Mouse (Mus musculus) right cerebral cortex, adult 2 months (tissue): Measurements from ENCODE around the gene Hes1.

Source experiments
- DNase-seq, 2 experiments: peaks; one replicate each; pipeline ENCODE4 v3.0.0; 2021 to 2022; ENCODE audit warnings: low spot score in 2 of 2

Hes1 gene

DNA sequence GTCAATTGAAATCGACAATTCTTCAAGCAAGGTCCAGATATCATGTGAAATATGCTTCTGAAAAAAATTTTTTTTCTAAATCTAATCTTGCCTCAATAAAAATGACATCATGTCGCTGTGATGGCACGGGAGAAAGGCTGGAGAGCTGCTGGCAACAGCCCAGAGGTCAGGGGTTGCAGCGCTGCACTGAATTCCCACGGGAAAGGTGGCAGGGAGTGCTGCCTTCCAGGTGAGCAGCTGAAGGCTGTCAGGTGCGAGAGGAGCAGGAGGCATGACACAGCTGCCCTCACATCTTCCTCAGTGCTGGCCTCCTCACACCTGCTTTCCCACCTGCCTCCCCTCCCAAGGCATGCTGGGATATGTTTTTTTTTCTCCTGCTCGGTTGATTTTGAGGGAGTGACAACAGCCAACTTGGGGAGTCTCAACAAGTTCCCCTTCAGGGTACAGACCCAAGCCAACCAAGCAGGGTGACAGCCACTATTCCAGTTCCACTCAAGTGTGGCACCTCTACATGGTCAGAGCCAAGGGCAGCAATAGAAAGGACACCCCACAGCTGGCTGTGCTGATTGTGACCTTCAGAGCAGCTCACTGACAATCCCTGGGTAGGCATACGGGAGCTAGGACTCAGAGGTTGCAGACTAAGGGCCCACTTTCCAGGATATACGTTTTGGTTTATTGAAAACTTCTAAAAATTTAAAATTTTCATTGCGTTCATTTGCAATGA lies 13.3 kb upstream of the Hes1 start:
- no peak for DNase-seq

DNA sequence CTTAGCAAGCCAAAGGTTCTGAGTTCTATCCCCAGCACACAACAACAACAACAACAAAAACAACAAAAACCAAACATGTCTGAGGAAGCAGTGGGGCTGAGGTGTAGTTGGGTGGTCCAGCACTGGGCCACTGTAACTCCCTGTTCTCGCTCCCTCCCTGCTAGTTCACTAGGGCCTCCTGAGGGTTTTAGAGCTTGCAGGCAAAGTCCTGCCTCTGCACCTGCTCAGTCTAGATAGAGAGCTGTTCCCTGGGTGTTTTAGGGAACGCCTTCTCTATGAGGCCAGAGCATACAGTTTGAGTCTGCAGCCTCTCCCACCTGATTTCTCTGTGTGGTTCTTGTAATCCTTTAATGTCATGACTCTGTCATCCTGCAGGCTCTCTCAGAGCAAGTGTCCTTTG lies 11.9 kb upstream of the Hes1 start:
- DNase-seq: no peak

DNA sequence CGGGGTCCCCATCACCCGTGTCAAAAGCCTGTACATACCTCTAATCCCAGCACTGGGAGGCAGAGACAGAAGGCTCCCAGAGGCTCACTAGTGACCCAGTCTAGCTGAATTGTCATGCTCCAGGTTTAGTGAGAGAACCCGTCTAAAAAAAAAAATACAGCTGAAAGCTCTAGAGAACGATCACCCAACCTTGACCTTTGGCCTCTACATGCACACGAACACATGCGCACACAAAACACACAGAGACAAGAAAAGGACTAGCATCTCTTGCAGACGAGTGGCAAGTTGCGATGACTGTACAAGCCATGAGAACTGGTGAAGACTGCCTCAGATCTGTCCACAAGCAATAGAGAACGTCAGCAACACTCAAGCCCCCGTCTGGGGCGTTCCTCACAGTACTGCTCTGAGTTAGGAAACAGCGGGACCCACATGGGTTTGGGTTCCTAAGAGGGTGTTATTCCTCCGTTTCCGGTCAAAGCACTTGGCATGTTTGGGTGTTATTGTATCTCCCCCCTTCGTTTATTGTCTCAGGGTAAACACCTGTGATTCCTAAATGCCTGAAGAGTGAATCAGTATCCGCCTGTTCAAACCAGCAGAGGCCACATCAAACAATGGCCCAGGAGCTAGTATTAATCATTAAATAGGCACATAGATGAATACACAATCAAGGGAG lies 11.2 kb upstream of the Hes1 start:
- no peak for DNase-seq

DNA sequence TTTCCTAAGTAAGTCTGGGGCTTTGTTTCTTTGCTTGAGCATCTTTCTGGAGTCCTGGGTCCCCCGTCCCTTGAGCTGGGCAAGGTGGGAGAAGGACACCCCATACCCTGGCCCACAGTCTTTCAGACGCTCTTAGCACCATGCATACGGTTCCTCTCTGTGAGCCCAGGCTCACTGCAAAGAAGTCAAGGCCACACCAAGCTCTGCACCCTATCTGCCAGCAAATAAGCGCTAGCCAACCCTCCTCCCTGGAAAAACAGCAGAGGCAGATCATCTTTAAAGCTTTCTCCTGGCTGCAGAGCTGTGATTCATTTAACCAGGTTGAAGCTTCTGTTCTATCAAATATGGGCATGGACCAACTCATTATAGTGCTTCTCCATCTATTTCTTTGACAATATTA lies 9.6 kb upstream of the Hes1 start:
- no peak for DNase-seq

DNA sequence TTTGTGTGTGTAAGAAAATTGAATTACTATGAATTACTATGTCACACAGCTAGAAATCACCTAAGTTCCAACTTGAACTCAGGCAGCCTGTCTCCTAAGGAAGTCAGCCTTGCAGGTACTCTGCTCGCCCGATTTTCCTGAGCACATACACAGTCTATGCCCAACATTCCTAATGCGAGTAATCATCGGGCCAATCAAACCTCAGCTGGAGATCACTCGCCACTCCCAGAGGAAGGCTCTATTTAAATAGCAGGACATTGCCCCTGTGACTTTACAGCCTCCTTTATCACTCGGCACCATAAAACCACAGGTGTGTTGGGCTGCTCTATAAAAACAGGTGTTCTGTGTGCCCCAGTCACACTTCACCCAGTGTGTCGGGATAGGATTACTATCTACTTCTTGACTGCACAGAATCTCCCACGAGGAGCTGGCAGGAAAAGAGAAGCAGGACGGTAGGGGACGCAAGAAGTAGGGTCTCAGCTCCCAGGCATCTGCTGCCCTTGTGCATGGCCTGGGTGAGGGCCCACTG lies 8.8 kb upstream of the Hes1 start:
- no peak for DNase-seq

DNA sequence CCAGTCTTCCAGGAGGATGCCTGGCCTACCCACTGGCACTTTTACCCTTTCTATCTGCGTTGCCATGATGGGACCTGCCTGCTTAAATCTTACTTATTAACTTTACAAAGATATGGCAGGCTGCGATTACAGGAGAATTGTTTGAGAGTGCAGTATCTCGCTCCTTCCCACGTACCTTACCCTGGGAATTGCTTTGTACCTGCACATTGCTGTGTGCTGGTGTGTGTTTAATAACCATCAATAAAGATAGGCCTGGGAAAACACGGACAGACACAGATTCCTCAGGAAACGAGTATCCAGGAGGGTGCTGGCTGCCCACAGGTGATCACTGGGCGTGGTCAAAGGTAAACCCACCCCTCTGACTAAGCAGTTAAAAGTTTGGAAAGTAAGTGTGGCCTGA lies 8.3 kb upstream of the Hes1 start:
- DNase-seq: no peak

DNA sequence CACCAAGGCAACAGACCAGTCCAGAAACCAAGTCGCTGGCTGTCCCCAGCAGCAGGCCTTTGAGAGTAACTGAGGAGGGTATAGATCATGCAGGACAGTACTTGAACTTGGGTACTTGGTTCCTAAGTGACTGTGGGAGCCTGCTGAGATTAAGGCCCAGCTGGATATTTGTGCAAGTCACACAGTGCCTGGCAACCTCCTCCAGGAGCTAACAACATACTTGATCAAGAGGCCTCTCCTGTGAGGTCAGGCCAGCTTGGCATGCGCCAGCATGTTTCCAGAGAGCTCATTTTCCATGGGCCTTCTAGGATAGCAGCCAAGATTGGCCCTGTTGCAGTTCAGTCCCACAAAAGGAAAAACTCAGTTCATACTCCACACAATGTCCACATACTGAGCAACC lies 7.3 kb upstream of the Hes1 start:
- no peak for DNase-seq

DNA sequence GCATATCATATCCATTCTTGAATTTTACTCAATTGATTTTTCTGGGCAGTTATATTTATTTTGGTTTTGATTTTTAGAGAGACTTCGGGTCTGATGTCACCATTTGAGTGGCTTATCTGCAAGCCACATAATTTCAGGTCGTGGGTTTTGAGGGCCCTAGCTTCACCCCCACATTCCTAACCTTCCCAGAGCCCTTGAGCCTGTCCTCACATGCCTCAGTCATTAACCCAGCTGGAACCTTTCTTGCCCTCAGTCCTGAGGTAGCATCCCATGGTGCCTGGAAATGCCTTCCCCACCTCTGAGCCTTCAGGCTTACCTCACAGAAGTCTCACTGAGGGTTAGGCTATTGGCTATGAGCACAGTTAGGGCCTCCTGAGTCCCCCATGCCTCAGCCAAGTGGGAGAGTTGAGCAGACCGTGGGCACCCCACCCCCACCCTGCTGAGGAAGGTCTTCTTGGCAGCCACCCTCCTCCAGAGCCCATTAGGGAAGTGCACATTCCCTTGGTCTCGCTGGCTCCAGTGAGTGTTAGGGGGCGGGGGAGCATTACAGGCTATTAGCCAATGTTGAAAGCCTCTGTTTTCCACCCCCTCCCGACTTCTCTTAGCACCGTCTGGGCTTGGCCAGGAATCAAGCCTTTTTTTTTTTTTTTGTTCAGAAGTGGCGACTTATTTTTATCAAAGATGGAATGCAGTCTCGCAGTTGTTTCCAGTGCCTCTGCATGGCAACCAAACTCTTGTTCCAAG lies 5.0 kb upstream of the Hes1 start:
- peak; percentile 61 to 68 for DNase-seq

DNA sequence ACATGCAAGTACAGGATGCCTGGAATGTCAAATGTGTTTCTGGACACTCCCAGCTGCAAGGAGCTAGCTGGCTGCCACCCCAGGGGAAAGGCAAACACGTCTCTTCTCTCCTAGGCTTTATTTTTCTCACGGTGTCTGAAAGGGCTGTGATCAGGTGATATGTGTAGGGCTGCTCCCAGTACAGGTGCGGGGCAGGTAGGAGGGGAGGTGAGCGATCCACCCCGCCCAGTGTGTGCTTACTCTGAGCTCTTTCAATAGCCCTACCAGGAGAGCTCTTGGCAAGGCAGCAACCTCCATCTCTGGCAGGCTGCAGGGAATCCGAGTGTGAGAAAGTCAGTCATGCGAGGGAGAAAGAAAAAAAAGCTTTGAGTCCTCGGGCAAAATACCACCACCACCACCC lies 3.8 kb upstream of the Hes1 start:
- no peak for DNase-seq

DNA sequence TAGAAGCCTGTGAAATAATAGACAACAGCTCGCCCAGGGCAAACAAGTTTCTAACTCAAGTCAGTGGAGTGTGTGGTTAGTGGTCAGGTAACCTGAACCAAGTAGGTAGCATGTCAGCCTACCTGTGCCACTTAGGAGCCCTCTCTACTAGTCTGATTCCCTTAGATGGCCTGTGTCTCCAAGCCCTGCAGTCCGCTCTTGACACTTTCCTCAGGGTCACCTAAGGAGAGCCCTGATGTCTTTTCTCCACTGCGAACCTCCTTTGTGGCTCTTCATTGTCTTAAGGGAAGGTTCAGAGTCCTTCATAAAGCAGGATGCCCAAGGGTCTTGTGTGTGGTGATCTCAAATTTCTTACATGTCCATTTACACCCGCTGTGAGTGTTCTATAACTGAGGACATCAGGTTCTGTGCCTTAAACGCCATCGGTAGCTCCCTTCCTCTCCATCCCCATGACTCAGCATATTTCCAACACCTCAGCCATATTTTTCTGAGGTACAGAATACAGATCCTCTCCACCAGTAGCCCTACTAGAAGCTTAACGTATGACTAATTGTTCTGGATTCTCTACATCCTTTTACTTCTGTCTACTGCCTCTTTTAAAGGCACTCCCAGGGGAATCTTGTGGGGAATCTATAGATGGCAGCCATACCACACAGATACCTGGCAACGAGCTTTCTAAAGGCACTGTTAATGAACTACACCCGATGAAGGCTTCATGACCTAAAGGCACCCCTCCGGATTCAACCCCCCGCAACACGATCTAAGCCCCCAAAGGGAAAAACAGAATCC lies 1.7 kb upstream of the Hes1 start:
- DNase-seq: peak; percentile 25 to 27

DNA sequence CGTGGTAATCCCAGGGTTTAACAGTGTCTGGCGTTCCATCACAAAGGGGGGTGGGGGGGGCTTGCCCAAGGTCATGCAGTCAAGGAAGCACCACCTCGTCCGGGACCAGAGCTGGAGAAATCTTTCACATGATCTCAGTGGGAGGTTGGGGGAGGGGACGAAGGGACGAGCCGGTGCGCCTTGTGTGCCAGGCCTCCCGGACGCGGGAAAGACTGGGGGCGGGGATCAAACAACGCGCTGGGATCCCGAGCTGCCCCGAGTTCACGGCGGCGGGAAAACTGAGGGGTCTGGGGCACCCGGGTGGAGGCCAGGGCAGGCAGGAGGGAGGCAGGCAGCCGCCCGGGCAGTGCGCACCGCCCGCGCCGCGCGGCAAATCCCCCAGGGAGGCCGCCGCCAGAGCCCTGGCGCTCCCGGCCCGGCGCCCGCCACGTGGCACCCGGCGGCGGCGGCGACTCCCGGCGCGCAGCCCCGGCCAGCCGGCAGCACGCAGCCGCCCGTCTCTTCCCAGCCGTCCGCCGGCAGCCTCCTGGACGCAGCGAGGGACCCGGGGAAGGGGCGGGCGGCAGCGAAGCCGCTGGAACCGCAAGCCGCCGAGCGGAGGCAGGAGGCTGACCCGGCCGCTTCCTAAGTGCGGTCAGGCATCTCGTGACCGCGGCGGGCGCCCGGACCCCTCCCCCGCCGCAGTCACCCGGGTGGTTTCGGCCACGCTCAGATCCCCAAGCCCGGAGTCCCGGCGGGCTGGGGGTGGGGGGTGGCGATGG lies 883 bp upstream of the Hes1 start:
- peak; percentile 55 for DNase-seq

DNA sequence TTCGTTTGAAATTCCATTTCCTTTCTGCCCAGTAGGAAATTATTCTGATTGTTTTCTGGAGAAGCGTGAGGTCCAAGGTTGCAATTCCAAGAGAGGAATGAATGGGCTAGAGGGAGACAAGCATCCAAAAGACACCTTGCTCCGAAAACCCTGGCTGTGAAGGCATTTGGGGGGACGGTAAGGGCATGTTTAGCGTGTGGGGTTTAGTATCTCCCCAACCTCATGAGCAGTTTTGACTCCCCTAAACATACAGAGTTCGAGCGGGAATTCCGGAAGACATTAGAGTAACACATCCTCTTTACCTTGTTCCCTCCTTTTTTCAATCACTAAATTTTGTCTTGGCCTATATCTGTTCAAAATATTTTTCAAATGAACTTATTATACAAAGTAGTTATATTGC lies 429 bp downstream of the Hes1 start:
- DNase-seq: no peak

DNA sequence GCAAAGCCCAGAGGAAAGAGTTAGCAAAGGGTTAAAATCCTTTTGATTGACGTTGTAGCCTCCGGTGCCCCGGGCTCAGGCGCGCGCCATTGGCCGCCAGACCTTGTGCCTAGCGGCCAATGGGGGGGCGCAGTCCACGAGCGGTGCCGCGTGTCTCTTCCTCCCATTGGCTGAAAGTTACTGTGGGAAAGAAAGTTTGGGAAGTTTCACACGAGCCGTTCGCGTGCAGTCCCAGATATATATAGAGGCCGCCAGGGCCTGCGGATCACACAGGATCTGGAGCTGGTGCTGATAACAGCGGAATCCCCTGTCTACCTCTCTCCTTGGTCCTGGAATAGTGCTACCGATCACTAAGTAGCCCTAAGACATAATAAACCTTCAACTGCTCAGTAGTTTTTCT lies 893 bp downstream of the Hes1 start:
- DNase-seq: peak; percentile 84 to 91

DNA sequence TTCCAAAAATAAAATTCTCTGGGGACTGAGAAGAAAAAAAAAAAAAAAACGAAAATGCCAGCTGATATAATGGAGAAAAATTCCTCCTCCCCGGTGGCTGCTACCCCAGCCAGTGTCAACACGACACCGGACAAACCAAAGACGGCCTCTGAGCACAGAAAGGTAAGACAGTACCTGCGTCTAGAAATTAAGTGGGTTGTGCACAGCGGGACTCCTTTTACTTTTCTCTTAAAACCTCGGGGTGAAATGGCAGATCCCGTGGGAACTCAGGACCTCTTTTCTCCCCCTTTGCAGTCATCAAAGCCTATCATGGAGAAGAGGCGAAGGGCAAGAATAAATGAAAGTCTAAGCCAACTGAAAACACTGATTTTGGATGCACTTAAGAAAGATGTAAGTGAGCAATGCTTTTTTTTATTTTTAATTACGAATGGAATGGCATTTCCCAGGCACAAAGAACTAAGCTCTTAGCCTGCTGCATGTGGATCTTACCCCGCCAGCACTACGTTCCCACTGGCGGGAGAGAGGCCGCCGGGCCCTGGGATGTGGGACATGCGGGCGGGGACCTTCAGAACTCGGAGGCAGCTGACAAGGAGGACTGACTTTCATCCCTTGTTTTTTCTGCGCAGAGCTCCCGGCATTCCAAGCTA lies 1.5 kb downstream of the Hes1 start:
- DNase-seq: no peak

DNA sequence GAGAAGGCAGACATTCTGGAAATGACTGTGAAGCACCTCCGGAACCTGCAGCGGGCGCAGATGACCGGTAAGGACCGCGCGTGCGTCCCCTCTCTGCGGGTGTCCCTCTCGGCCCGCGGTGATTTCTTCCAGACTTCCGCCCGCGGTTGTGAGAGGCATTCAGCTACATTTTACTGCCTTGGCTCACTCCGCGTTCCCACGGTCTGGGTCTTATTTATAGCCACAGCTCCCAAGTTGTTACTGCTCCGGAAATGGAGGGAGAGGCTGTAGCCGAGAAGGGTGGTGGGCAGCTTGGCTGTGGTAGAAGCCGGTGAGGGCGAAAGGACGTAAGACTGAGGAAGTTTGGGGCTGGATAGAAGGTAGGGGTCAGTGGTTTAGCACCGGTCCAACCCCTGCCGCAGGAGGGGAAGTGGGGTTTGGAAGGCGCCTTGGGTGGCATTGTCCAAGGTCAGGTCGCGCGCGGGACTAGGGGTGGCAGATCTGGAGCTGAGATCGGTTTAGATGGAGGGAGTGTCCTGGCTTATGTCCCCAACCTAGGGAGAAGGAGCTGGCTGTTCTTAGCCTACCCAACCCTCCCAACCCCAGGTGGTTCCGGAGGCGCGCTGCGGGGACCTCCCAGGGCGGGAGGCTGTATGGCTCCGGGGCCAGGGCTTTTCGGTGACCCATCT lies 2.1 kb downstream of the Hes1 start:
- peak; percentile 64 to 74 for DNase-seq

DNA sequence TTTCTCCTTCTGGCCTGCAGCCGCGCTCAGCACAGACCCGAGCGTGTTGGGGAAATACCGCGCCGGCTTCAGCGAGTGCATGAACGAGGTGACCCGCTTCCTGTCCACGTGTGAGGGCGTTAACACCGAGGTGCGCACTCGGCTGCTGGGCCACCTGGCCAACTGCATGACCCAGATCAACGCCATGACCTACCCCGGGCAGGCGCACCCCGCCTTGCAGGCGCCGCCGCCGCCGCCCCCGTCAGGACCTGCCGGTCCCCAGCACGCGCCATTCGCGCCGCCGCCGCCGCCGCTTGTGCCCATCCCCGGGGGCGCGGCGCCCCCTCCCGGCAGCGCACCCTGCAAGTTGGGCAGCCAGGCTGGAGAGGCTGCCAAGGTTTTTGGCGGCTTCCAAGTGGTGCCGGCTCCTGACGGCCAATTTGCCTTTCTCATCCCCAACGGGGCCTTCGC lies 2.7 kb downstream of the Hes1 start:
- peak; percentile 83 to 86 for DNase-seq

DNA sequence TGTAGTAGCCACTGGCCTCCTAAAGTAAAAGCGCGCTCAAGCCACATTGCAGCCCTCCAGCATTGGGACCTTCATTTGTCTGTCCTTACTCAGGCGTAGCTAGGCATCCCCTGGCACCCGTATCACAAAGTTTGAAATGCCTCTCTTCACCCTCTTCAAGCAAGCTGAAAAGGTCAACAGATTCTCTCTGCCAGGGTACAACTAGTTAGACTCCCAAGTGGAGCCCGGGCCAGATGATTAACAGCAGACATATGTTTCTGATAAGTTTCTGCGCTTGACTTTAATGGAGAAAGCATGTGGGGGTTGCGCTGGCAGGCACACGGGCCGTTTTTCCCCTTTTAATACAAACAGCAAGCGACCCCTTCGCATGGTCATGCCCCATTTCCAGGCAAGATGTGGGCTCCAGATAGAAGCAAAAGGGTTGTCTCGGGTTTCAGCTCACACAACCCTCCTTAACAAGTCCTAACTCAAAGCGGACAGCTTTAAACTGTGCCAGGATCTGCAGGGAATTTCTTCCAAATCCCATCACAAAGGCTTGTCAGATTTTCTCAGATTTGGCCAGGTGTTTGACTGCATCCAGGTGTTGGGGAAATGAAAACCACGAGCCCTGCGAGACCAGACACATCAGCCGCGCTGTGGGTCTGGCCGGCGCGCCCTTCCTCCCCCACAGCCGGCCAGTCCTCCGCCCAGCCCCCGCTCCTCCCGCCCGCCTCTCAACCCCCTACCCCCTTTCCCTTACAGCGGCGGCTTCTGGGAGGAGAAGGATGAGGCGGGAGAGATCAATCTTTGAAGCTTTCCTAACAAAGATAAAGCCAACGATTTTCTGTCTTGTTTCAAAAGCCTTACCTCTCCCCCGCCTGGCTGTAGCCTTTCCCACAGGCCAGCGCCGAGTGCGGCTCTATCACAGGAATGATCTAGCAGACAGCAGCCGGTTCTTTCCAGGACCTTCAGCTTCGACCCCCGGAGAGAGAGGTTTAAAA lies 4.1 kb downstream of the Hes1 start:
- DNase-seq: no peak

DNA sequence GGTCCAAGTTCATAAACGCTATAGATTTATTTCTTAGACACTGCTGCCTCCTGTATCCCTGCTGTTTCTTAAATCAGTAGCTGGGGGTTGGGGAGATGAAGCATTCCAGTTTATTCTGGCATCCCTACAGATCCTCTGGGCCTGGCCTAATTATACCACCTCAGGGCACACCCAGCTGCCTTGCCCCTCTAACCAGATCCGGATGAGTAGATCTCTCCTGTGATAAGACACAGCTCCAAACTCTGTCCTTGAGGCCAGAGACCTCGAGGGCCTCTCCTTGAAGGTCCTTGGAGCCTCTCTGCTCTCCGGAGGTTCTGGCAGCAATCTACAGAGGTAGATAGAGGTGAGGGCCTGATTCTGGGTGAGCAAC lies 5.4 kb downstream of the Hes1 start:
- DNase-seq: peak in 1 of 2 experiments; percentile 31
